Mouse (Mus musculus) ES-Bruce4 (cell line): ENCODE measurements around the gene Trim14. TPM values are rescaled to one million over a fixed set of nuclear protein-coding genes. Genes with fewer than 3 reads are reported as not detected.

Experiments used
- H3K27ac ChIP-seq: 2 replicates; pipeline ENCODE4 v1.5.1; 2012; ENCODE audit warnings: low read length, inconsistent platforms; ENCODE audit not compliant: insufficient read depth
- H3K27me3 ChIP-seq: 2 replicates; pipeline ENCODE4 v1.6.1; 2012; ENCODE audit warnings: mild to moderate bottlenecking, low read length, inconsistent platforms; ENCODE audit not compliant: control insufficient read depth, poor library complexity, insufficient read depth, severe bottlenecking
- H3K36me3 ChIP-seq: 2 replicates; pipeline ENCODE4 v1.6.1; 2012; ENCODE audit warnings: inconsistent platforms, mild to moderate bottlenecking, low read length, moderate library complexity; ENCODE audit not compliant: control insufficient read depth, poor library complexity, insufficient read depth, severe bottlenecking
- H3K4me1 ChIP-seq: one replicate; pipeline ENCODE4 v1.8.1; 2011; ENCODE audit warnings: low read length; ENCODE audit not compliant: control insufficient read depth, insufficient read depth
- H3K4me3 ChIP-seq: 2 replicates; pipeline ENCODE4 v1.5.1; 2011; ENCODE audit warnings: low read depth, mild to moderate bottlenecking, low read length
- H3K9ac ChIP-seq: 2 replicates; pipeline ENCODE4 v1.6.1; 2012; ENCODE audit warnings: low read depth, mild to moderate bottlenecking, inconsistent platforms; ENCODE audit not compliant: poor library complexity, severe bottlenecking
- H3K9me3 ChIP-seq: replicated peaks from 2 replicates; pipeline ENCODE4 v1.6.1; 2012; ENCODE audit warnings: mild to moderate bottlenecking, low read length, inconsistent platforms; ENCODE audit not compliant: control insufficient read depth, poor library complexity, insufficient read depth, severe bottlenecking
- CTCF ChIP-seq: IDR thresholded peaks from one replicate; pipeline ENCODE4 v1.8.1; 2011; ENCODE audit warnings: low read depth, low read length
- EP300 ChIP-seq: IDR thresholded peaks from 2 replicates; pipeline ENCODE4 v1.6.1; 2011; ENCODE audit warnings: low read depth, low read length; ENCODE audit not compliant: insufficient read depth
- POLR2A ChIP-seq: IDR thresholded peaks from one replicate; pipeline ENCODE4 v1.8.1; 2011; ENCODE audit warnings: low read length; ENCODE audit not compliant: insufficient read depth
- polyA plus RNA-seq: library from polyadenylated mRNA; stranded (reverse); fragments of >200 nt; gene quantifications from 2 replicates; pipeline ENCODE4 v1.2.4, GENCODE M21; 2011; ENCODE audit warnings: low read depth; ENCODE audit not compliant: missing spikeins, insufficient read depth, insufficient read length

Trim14 gene
- polyA plus RNA-seq, 1 experiment = 5.7 TPM

DNA sequence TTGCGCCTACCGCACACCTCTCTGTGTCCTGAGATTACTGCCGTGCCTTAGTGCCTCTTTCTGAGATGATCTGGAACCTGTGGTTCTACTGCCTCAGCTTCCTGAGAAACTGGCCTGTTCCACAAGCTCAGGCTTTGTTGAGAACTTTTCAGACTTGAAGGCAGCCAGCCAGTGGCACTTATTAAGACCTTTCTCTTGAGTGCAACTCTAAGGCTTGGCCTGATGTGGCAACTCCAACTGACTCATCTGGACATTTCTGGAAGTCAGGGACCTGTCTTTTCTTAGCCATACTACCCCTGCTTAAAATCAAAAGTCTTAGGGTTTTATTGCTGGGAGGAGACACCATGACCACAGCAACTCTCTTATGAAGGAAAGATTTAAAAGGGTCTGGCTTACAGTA, 78.8 kb downstream of the Trim14 start:
- H3K4me1 ChIP-seq = peaks cover 3% of the 10 kb centered on the region
- 0 out of 2 replicates have a peak overlapping the region, but pooled peaks have one; percentile 8 for H3K27ac ChIP-seq
- H3K9ac ChIP-seq = 0 out of 2 replicates have a peak overlapping the region, but pooled peaks have one; percentile 10
- TF ChIP-seq EP300 (no peak), POLR2A (no peak), CTCF (no peak)
- H3K4me3 ChIP-seq = no peak overlapping the region
- no peaks in the 10 kb centered on the region for H3K9me3 ChIP-seq
- H3K36me3 ChIP-seq = peaks cover 46% of the 10 kb centered on the region
- no peaks in the 10 kb centered on the region for H3K27me3 ChIP-seq

- TF ChIP-seq POLR2A = no peak
- TF ChIP-seq CTCF = no peak
- no peak for TF ChIP-seq EP300
- Histone ChIP-seq H3K27ac (0 out of 2 replicates have a peak overlapping the region, but pooled peaks have one; percentile 8), H3K36me3 (peaks cover 45% of the 10 kb centered on the region), H3K4me3 (no peak overlapping the region), H3K27me3 (no peaks in the 10 kb centered on the region), H3K4me1 (peaks cover 3% of the 10 kb centered on the region), H3K9ac (0 out of 2 replicates have a peak overlapping the region, but pooled peaks have one; percentile 10), H3K9me3 (no peaks in the 10 kb centered on the region)
These were observed 79.2 kb downstream of the Trim14 start for GRCm38 (mm10) chr4:46456762-46457161.

- no peak overlapping the region; the same call in 1 of the 2 replicates for H3K4me3 ChIP-seq
- H3K4me1 ChIP-seq = peaks cover 3% of the 10 kb centered on the region
- H3K27ac ChIP-seq = peak overlapping the region; percentile 39
These were observed 81.7 kb downstream of the Trim14 start for GRCm38 (mm10) chr4:46454097-46454864.

DNA sequence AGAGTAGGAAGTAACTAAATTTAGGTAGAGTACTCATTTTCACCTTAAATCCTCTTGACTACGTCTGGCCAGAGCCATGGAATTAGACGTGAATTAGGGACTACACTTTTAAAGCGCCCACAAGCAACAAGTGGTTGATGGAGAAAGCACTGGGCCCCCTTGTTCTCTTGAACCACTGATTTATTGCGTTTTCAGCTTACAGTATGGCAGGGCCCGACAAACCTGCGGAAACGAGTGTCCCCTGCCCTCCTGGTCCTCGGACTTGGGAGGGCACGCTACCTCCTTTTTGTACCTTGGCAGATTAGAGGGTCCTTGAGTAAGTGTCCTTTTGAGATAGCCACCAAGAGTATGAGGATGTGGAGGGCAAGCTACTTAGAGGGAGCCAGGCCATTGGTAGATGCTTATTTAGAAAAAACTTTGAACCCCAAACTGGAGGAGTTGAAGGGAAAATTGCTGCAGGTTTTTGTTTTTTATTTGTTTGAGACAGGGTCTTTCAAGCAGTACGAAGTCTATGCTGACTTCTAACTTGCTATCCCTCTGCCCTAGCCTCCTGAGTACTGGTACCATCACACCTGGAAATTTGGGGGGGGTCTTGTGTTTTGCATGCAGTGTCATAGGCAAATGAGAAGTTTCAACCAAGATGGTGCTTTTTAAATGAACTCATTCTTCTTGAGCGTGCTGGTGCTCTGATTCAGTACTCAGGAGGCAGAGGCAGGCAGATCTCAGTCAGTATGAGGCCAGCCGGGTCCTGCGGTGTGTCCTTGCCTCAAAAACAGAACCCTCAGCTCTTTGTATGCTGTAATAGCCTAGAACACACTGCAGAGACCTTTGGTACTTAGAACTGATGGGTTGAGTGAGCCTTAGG, 82.9 kb downstream of the Trim14 start:
- Histone ChIP-seq H3K27ac (peak overlapping the region; percentile 86), H3K27me3 (no peaks in the 10 kb centered on the region), H3K4me1 (peaks cover under 1% of the 10 kb centered on the region), H3K9ac (peak overlapping the region; percentile 100), H3K36me3 (peaks cover 17% of the 10 kb centered on the region), H3K4me3 (peak overlapping the region; percentile 80), H3K9me3 (no peaks in the 10 kb centered on the region)
- TF ChIP-seq EP300 = no peak
- TF ChIP-seq CTCF = no peak
- TF ChIP-seq POLR2A = no peak

More at GRCm38 (mm10) chr4:46454097-46454864, 81.7 kb downstream of the Trim14 start:
- Histone ChIP-seq H3K27me3 (no peaks in the 10 kb centered on the region), H3K9ac (peak overlapping the region; percentile 100), H3K36me3 (peaks cover 21% of the 10 kb centered on the region), H3K9me3 (no peaks in the 10 kb centered on the region)
- no peak for TF ChIP-seq CTCF
- TF ChIP-seq POLR2A = no peak
- no peak for TF ChIP-seq EP300

DNA sequence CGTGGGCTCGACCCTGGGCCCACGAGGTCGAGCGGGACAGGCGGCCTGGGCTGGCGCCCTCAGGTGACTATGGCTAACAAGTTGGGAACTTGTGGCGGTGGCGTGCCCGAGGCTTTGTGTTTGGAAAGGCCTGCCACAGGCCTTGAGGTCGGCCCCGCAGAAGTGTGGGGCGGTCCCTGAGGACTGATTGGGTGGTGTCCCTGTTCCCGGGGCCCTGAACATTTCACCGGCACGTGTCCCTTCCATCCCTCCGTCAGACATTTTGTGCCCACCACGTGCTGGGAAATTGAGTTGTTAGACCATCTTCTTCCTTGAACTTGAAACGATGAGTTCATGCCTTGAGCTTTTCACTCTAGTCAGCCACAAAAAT, 83.5 kb downstream of the Trim14 start:
- Histone ChIP-seq H3K27ac (peak overlapping the region; percentile 86), H3K9me3 (no peaks in the 10 kb centered on the region), H3K9ac (peak overlapping the region; percentile 100), H3K4me1 (no peaks in the 10 kb centered on the region), H3K4me3 (peak overlapping the region; percentile 80), H3K27me3 (no peaks in the 10 kb centered on the region), H3K36me3 (peaks cover 14% of the 10 kb centered on the region)
- TF ChIP-seq POLR2A = no peak
- no peak for TF ChIP-seq EP300
- TF ChIP-seq CTCF = no peak
